Mouse (Mus musculus) lung, postnatal 0 days (tissue): ENCODE data around the gene Narf. TPM values are rescaled to one million over a fixed set of nuclear protein-coding genes. Genes with fewer than 3 reads are reported as not detected.

Experiments
- ATAC-seq: fragments of 200-750 bp; cut with Nextera tagmentation; 2 replicates; pipeline ENCODE4 v1.8.0; 2017; ENCODE audit warnings: moderate library complexity
- DNase-seq: peaks from one replicate; pipeline ENCODE4 v3.0.0-alpha.2; 2016; ENCODE audit warnings: low spot score
- H3K27ac ChIP-seq: fragments of 300-500 bp; sonication (generic); 2 replicates; pipeline ENCODE4 v1.5.1; 2014; ENCODE audit warnings: antibody characterized with exemption, mild to moderate bottlenecking, low read length, mixed read lengths
- H3K27me3 ChIP-seq: fragments of 300-500 bp; sonication (generic); replicated peaks from 2 replicates; pipeline ENCODE4 v1.6.1; 2014; ENCODE audit warnings: low read length, mixed read lengths; ENCODE audit not compliant: insufficient read depth
- H3K36me3 ChIP-seq: fragments of 300-500 bp; sonication (generic); 2 replicates; pipeline ENCODE4 v1.6.1; 2014; ENCODE audit warnings: low read length, mixed read lengths; ENCODE audit not compliant: insufficient read depth
- H3K4me1 ChIP-seq: fragments of 300-500 bp; sonication (generic); 2 replicates; pipeline ENCODE4 v1.6.1; 2014; ENCODE audit warnings: antibody characterized with exemption, low read depth, low read length, mixed read lengths; ENCODE audit not compliant: insufficient read depth
- H3K4me2 ChIP-seq: fragments of 300-500 bp; sonication (generic); replicated peaks from 2 replicates; pipeline ENCODE4 v1.6.1; 2014; ENCODE audit warnings: low read depth, mild to moderate bottlenecking, low read length, moderate library complexity, mixed read lengths
- H3K4me3 ChIP-seq: fragments of 300-500 bp; sonication (generic); 2 replicates; pipeline ENCODE4 v1.5.1; 2014; ENCODE audit warnings: low read depth, low read length
- H3K9ac ChIP-seq: fragments of 300-500 bp; sonication (generic); replicated peaks from 2 replicates; pipeline ENCODE4 v1.6.1; 2014; ENCODE audit warnings: low read depth, mild to moderate bottlenecking
- H3K9me3 ChIP-seq: fragments of 300-500 bp; sonication (generic); 2 replicates; pipeline ENCODE4 v1.6.1; 2016; ENCODE audit warnings: low read length, mixed read lengths
- CTCF ChIP-seq: IDR thresholded peaks from 2 replicates; pipeline ENCODE4 v1.5.1; 2016; ENCODE audit warnings: antibody characterized with exemption, mild to moderate bottlenecking
- EP300 ChIP-seq: IDR thresholded peaks from 2 replicates; pipeline ENCODE4 v1.6.1; 2016; ENCODE audit warnings: antibody characterized with exemption, mild to moderate bottlenecking, control low read depth
- WGBS: fragments of 180-500 bp; shearing (Covaris S2); extraction: QIAGEN DNeasy Blood & Tissue Kit; methylation state at CpG from one replicate; pipeline ENCODE4 v1.1.7; 2014; 5-methylcytosine and 5-hydroxymethylcytosine counted together
- polyA plus RNA-seq: library from polyadenylated mRNA; unstranded; fragments of >200 nt; fragmentation: Nextera tagmentation; extraction: Ambion mirVana; gene quantifications from 2 replicates; pipeline ENCODE4 v1.2.1, GENCODE M21; 2015

Gene Narf
- polyA plus RNA-seq, 1 experiment from 2014 or later = 18.7 TPM

GRCm38 (mm10) chr11:121200781-121201180 is 36.3 kb upstream of the Narf start:
- DNase-seq = no peak
- Histone ChIP-seq H3K36me3 (no peaks in the 10 kb centered on the region), H3K4me2 (no peak overlapping the region), H3K27ac (no peak overlapping the region), H3K9ac (no peak overlapping the region), H3K9me3 (no peaks in the 10 kb centered on the region), H3K4me1 (peaks cover 4% of the 10 kb centered on the region; the same call in 1 of the 2 replicates), H3K4me3 (no peak overlapping the region), H3K27me3 (no peaks in the 10 kb centered on the region)
- TF ChIP-seq EP300 (no peak), CTCF (no peak)
- no peak for ATAC-seq
- 92% methylated on average over 6 of the region's 6 CpGs for WGBS

GRCm38 (mm10) chr11:121201436-121202198 is 35.4 kb upstream of the Narf start:
- H3K27ac ChIP-seq = no peak overlapping the region
- H3K27me3 ChIP-seq = no peaks in the 10 kb centered on the region
- no peaks in the 10 kb centered on the region for H3K9me3 ChIP-seq
- H3K4me1 ChIP-seq = peaks cover 4% of the 10 kb centered on the region; the same call in 1 of the 2 replicates
- ATAC-seq = no peak
- WGBS = 25% methylated on average over 11 of the region's 11 CpGs
- no peak overlapping the region for H3K9ac ChIP-seq
- TF ChIP-seq EP300 (no peak), CTCF (peak; percentile 69)
- H3K36me3 ChIP-seq = no peaks in the 10 kb centered on the region
- no peak overlapping the region for H3K4me2 ChIP-seq
- no peak overlapping the region for H3K4me3 ChIP-seq
- peak; percentile 53 for DNase-seq

GRCm38 (mm10) chr11:121203859-121204160 is 33.2 kb upstream of the Narf start:
- DNase-seq (no peak), ATAC-seq (no peak)
- Histone ChIP-seq H3K9me3 (no peaks in the 10 kb centered on the region), H3K9ac (no peak overlapping the region), H3K36me3 (no peaks in the 10 kb centered on the region), H3K4me2 (peak overlapping the region; percentile 68), H3K4me3 (peak overlapping the region; percentile 81), H3K27ac (peak overlapping the region; percentile 0; the same call in 1 of the 2 replicates), H3K4me1 (peaks cover 4% of the 10 kb centered on the region; the same call in 1 of the 2 replicates), H3K27me3 (no peaks in the 10 kb centered on the region)
- no peak for TF ChIP-seq EP300
- TF ChIP-seq CTCF = no peak
- WGBS = 1% methylated on average over 5 of the region's 5 CpGs

GRCm38 (mm10) chr11:121204161-121205006 is 32.7 kb upstream of the Narf start, which contains the start of the genes Hexdc and Ogfod3:
Hexdc (plus strand) TSS chr11:121204433.
Ogfod3 (minus strand) TSS chr11:121204711.
- H3K4me2 ChIP-seq = peak within 1 kb of the TSS; percentile 68
- H3K9me3 ChIP-seq = no peaks in the 10 kb centered on the region
- TF ChIP-seq EP300 = no peak
- TF ChIP-seq CTCF = no peak
- H3K27me3 ChIP-seq = no peaks in the 10 kb centered on the region
- ATAC-seq (peak; percentile 98), DNase-seq (peak; percentile 98)
- peak within 1 kb of the TSS; percentile 51 for H3K9ac ChIP-seq
- H3K4me1 ChIP-seq = peaks cover 4% of the 10 kb centered on the region; the same call in 1 of the 2 replicates
- peak within 1 kb of the TSS; percentile 68 for H3K27ac ChIP-seq
- no peaks in the 10 kb centered on the region for H3K36me3 ChIP-seq
- H3K4me3 ChIP-seq = peak within 1 kb of the TSS; percentile 81
- WGBS = 5% methylated on average over 61 of the region's 70 CpGs

GRCm38 (mm10) chr11:121216831-121217230 is 20.2 kb upstream of the Narf start:
- no peak overlapping the region for H3K4me3 ChIP-seq
- no peaks in the 10 kb centered on the region for H3K4me1 ChIP-seq
- H3K27me3 ChIP-seq = no peaks in the 10 kb centered on the region
- H3K36me3 ChIP-seq = 0 out of 2 replicates have a peak, but pooled peaks cover 5% of the 10 kb centered on the region
- H3K9me3 ChIP-seq = no peaks in the 10 kb centered on the region
- H3K27ac ChIP-seq = no peak overlapping the region
- no peak for TF ChIP-seq CTCF
- no peak for TF ChIP-seq EP300
- DNase-seq = no peak
- ATAC-seq = no peak
- H3K4me2 ChIP-seq = no peak overlapping the region
- WGBS = 90% methylated on average over 3 of the region's 3 CpGs
- no peak overlapping the region for H3K9ac ChIP-seq

- Histone ChIP-seq H3K27me3 (no peaks in the 10 kb centered on the region), H3K4me1 (no peaks in the 10 kb centered on the region), H3K4me2 (no peak overlapping the region), H3K36me3 (peaks cover 26% of the 10 kb centered on the region), H3K9ac (no peak overlapping the region), H3K27ac (no peak overlapping the region), H3K9me3 (no peaks in the 10 kb centered on the region), H3K4me3 (no peak overlapping the region)
- TF ChIP-seq EP300 = no peak
- no peak for TF ChIP-seq CTCF
- 86% methylated on average over 11 of the region's 11 CpGs for WGBS
- DNase-seq (no peak), ATAC-seq (no peak)
These were observed 17.3 kb upstream of the Narf start for GRCm38 (mm10) chr11:121219776-121220175.
